Mouse (Mus musculus): Measurements from ENCODE around the gene Dbr1.
"Not testable (repeated sequence)": the region's sequence is repeated elsewhere in the genome, so short reads cannot be mapped to it uniquely, and the experiment has no call there.

The Dbr1 gene

GRCm38 (mm10) chr9:99575677-99576480 is at the start of gene Dbr1:
TSS of gene Dbr1 (plus strand) at chr9:99575799.
- DNase-seq (ENCODE audit: extremely low spot score): peak; percentile 90

DNA sequence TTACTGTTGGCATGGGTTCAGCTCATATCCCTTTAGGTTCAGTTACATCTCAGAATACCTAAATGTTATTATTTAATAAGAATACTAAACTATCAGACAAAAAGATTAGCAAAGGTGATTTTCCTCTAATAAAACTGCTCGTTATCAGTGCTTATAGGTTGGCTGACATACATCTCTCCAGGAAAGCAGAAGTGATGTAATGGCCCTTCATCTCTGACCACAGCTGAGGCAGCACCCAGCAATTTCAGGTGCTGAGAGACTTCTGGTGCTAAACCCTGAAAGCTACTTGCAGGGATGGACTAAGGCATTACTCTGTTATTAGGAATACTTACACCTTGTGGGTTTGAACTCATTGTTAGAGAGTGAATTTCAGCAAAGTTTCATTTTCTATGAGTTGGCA is 43.7 kb upstream of the Dbr1 start:
- DNase-seq (ENCODE audit: extremely low spot score): no peak

GRCm38 (mm10) chr9:99546259-99546658 is 29.3 kb upstream of the Dbr1 start:
- DNase-seq (ENCODE audit: extremely low spot score): no peak

- DNase-seq (ENCODE audit: extremely low spot score): no peak
Observed at GRCm38 (mm10) chr9:99552068-99552467, 23.5 kb upstream of the Dbr1 start.

DNA sequence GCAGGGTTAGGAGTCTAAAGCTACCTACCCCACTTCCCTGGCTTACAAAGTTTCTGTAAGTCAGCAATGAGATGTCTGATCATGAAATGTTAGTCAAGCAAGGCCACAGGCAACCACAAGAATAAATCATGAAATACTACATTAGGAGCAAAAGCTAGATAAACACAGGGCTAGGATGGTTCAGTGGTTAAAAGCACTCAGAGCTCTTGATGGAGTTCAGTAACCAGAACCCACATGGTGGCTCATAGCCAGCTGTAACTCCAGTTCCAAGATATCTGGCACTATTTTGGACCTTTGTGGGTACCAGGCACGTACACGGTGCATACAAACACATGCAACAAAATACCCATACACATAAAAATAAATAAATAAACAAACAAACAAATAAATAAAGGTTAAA is 22.6 kb upstream of the Dbr1 start:
- DNase-seq (ENCODE audit: extremely low spot score): no peak

DNA sequence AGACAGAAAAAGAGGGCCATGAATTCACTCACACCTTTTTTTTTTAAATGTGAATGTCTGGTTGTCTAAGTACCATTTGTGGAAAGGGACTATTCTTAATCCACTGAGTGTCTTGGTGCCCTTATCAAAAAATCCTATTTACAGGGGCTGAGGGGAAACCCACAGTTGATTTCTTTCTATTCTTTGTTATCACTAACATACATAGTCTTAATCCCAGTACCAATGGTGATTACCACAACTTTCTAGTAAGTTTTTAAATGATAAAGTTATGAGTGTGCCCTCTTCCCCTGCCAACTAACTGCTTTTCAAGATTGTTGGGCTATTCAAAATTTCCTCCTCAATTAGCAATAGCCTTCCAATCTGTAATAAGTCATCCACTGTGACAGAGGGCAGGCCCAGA is 21.5 kb upstream of the Dbr1 start:
- DNase-seq (ENCODE audit: extremely low spot score): no peak

- no peak for DNase-seq (ENCODE audit: extremely low spot score)
Observed at GRCm38 (mm10) chr9:99555253-99555652, 20.3 kb upstream of the Dbr1 start.

DNA sequence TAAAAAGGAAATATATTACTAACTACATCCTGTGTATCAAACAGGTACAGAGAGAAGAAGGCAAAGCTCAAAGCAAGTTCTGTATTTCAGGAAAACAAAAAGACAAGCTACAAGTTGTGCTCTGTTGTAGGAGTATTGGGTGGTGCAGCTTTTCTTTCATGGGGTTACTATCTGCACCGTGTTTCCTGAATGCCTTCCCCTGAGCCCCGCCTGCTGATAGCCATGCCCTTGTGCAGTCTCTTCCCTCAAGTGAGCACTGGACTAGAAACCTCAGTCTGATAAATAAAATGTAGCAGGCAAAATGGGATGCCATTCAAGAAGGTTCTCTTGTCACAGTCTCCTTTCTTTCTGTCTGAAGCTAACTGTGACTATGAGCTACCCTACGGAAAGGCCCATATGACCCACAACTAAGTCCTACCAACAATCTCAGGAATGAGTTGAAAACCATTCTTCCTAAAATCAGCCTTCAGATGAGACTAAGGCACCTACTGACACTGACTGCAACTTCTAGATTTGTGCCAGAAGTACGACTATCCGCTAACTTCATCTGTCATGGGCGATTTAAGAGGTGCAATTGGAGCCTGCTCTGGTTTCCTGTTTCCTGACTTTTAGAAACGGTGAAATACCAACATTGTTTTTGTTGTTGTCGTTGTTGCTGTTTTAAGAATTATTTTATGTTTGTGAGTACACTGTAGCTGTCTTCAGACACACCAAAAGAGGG is 17.9 kb upstream of the Dbr1 start:
- no peak for DNase-seq (ENCODE audit: extremely low spot score)

- no peak for DNase-seq (ENCODE audit: extremely low spot score)
Observed at GRCm38 (mm10) chr9:99558824-99559556, 16.6 kb upstream of the Dbr1 start.

- DNase-seq (ENCODE audit: extremely low spot score): no peak
Observed at GRCm38 (mm10) chr9:99559557-99559904, 16.1 kb upstream of the Dbr1 start.

- DNase-seq (ENCODE audit: extremely low spot score): no peak
Observed at GRCm38 (mm10) chr9:99560389-99560788, 15.2 kb upstream of the Dbr1 start.

DNA sequence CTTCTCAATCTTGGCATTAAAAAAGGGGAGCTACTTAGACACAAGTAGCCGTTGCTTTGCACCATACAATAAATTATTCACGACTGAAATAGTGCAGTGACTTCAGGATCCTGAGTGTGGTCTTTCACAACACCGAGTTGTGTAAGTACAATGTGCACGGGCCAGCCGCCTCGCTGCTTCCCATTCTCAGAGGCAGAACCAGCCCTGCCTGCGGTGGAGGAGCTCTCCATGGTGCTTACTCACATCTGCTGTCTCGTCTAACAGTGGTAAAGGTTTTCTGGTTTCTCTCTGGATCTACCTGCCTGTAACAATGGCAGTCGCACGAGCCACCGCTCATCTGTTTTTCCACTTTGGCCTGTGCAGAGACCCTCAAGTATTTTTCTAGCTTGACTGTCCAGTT is 11.9 kb upstream of the Dbr1 start:
- DNase-seq (ENCODE audit: extremely low spot score): peak; percentile 56

DNA sequence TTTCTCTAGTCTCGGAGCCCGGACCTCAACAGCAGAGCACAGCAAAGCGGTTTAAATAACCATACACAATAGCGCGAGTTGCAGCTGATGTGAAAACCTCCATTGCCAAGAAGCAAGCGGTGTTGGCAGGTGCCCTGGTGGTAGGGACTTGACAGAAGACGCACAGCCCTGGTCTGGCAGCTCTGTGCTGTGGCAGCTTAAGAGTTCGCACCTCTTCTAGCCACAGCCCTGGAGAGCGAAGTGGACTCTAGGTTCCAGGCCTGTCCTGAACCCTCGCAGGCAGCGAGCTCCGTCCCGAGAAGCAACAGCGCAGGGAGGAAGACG is 7.6 kb upstream of the Dbr1 start:
- DNase-seq (ENCODE audit: extremely low spot score): no peak

DNA sequence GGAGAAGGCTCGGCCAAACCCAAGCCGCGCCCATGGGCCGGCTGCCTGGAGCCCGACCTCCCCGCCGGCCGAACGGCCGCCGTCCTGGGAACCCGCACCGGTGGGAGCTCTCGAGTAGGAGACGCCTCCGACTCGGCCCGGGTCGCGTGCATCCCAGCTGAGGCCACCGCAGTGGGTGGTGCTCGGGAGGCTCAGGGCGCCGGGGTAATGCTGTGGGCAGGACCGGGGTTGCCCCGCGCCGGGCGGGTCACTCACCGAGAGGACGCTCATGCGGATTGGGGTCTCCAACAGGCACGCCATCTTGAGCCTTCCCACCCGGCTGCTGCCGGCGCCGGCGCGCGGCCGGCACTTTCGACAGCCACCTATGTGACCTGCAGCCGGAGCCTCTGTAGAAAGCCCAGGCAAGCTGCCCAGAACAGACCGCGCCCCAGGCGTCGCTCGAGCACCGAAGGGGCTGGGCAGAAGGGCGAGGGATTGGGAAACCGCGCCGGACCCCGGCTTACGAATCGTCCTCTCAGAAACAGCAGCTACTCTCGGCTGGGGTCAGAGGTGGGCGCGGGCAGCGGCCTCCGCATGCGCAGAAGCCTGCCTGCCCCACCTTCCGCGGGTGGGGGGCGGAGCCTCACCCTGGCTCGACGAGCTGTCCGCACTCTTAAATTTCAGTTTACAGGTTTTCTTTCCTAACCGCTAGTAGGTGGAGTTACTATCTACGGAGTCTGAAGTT is 7.1 kb upstream of the Dbr1 start, which contains the start of gene Armc8:
Gene Armc8 (minus strand): TSS at position 553 of the 724 bp plus-strand sequence.
- DNase-seq (ENCODE audit: extremely low spot score): peak; percentile 91

GRCm38 (mm10) chr9:99569071-99569397 is 6.6 kb upstream of the Dbr1 start:
- DNase-seq (ENCODE audit: extremely low spot score): no peak

GRCm38 (mm10) chr9:99580655-99581054 is 5.1 kb downstream of the Dbr1 start:
- peak; percentile 19 for DNase-seq (ENCODE audit: extremely low spot score)

GRCm38 (mm10) chr9:99587505-99588202 is 12.1 kb downstream of the Dbr1 start:
- peak; percentile 59 for DNase-seq (ENCODE audit: extremely low spot score)

DNA sequence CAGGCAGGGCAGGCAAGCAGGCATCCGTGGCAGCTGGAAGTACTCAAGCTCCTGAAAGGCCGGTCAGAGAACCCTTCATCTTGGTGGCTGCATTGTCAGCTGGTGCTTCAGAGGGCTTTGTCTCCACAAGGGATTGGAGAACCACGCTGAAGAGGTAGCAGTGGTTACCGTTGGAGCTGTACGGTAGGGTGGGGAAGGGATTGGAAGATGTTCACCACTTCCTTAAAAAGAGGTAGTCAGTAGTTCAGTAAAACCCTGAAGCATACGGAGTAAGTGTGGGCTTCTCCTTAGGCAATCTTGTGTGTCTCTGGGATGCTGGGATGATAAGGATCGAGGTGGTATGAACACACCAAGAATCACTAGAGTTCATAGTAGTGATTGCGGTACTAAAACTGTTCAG is 15.5 kb downstream of the Dbr1 start:
- no peak for DNase-seq (ENCODE audit: extremely low spot score)

DNA sequence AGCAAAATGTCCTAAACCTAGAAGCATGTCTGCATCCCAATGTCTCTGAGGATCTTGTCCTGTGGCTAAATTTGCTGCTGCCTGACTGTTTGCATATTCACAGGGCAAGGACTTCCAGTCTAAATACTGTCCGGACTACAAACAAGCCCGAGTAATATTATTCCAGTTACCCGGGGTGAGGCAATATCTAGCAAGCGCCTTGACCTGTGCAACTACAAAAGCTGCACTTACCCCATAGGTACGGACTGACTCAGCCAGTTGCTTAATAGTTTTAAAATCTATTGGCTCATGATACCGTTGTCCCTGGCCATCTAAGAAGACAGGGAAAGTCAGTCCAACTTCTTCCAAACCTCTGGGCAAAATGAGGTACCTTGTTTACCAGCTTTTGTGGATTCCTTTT is 23.5 kb downstream of the Dbr1 start:
- DNase-seq (ENCODE audit: extremely low spot score): not testable (repeated sequence)

DNA sequence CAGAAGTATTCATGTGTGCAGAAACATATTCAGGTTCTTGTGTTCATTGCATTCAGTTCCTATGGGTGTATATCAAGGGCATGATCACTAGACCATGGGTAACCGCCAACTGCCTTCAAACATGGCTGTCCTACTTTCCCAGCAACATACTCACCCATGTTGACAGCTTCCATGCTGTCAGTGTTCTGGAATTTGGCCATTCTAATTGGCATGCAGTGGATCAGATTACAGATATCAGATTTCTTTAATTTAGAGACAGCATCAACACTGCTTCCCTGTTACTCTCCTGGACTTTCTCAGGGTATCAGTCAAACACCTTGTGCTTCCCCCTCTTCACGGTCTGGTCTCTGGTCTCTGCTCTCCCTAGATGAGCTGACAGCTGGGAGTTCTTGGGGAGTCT is 28.0 kb downstream of the Dbr1 start:
- DNase-seq (ENCODE audit: extremely low spot score): no peak

GRCm38 (mm10) chr9:99612202-99612601 is 36.6 kb downstream of the Dbr1 start, which contains the start of gene A4gnt:
TSS of gene A4gnt (plus strand) at chr9:99612502.
- no peak for DNase-seq (ENCODE audit: extremely low spot score)

GRCm38 (mm10) chr9:99619688-99620087 is 44.1 kb downstream of the Dbr1 start:
- DNase-seq (ENCODE audit: extremely low spot score): no peak
